Mouse (Mus musculus) hindbrain, postnatal 0 days (tissue): Measurements from ENCODE around the gene Afmid. TPM values are rescaled to one million over a fixed set of nuclear protein-coding genes. Genes with fewer than 3 reads are reported as not detected.
"Not testable (repeated sequence)": the region's sequence is repeated elsewhere in the genome, so short reads cannot be mapped to it uniquely, and the experiment has no call there.

Experiments used
- ATAC-seq: fragments of 200-750 bp; cut with Nextera tagmentation; 2 replicates; pipeline ENCODE4 v1.8.0; 2017; ENCODE audit warnings: mild to moderate bottlenecking, moderate TSS enrichment, moderate library complexity
- DNase-seq: peaks from one replicate; pipeline ENCODE4 v3.0.0-alpha.2; 2015; ENCODE audit warnings: low spot score
- H3K27ac ChIP-seq: fragments of 300-500 bp; sonication (generic); 2 replicates; pipeline ENCODE4 v1.5.1; 2014; ENCODE audit warnings: mild to moderate bottlenecking
- H3K27me3 ChIP-seq: fragments of 300-500 bp; sonication (generic); 2 replicates; pipeline ENCODE4 v1.6.1; 2014; ENCODE audit warnings: low read length, mixed read lengths; ENCODE audit not compliant: insufficient read depth
- H3K36me3 ChIP-seq: fragments of 300-500 bp; sonication (generic); 2 replicates; pipeline ENCODE4 v1.6.1; 2014; ENCODE audit warnings: low read length, mixed read lengths; ENCODE audit not compliant: insufficient read depth
- H3K4me1 ChIP-seq: fragments of 300-500 bp; sonication (generic); 2 replicates; pipeline ENCODE4 v1.6.1; 2014; ENCODE audit warnings: antibody characterized with exemption, low read length, mixed read lengths; ENCODE audit not compliant: insufficient read depth
- H3K4me2 ChIP-seq: fragments of 300-500 bp; sonication (generic); 2 replicates; pipeline ENCODE4 v1.6.1; 2014; ENCODE audit warnings: low read depth, mild to moderate bottlenecking, low read length, moderate library complexity, mixed read lengths
- H3K4me3 ChIP-seq: fragments of 300-500 bp; sonication (generic); 2 replicates; pipeline ENCODE4 v1.5.1; 2014; ENCODE audit warnings: low read length
- H3K9ac ChIP-seq: fragments of 300-500 bp; sonication (generic); replicated peaks from 2 replicates; pipeline ENCODE4 v1.6.1; 2014; ENCODE audit warnings: mild to moderate bottlenecking, low read length, moderate library complexity, mixed read lengths
- H3K9me3 ChIP-seq: fragments of 300-500 bp; sonication (generic); 2 replicates; pipeline ENCODE4 v1.6.1; 2016; ENCODE audit warnings: low read length, mixed read lengths
- CTCF ChIP-seq: IDR thresholded peaks from 2 replicates; pipeline ENCODE4 v1.5.1; 2016; ENCODE audit warnings: antibody characterized with exemption, control low read depth, low read depth
- WGBS: fragments of 180-500 bp; shearing (Covaris S2); extraction: QIAGEN DNeasy Blood & Tissue Kit; methylation state at CpG from one replicate; pipeline ENCODE4 v1.1.7; 2014; 5-methylcytosine and 5-hydroxymethylcytosine counted together
- polyA plus RNA-seq: library from polyadenylated mRNA; unstranded; fragments of >200 nt; fragmentation: Nextera tagmentation; extraction: Ambion mirVana; gene quantifications from 2 replicates; pipeline ENCODE4 v1.2.1, GENCODE M21; 2015
- total RNA-seq: library from RNA; depleted of rRNA; stranded (reverse); fragments of >200 nt; gene quantifications from 2 replicates; pipeline ENCODE4 v1.2.3, GENCODE M21; 2014

The Afmid gene
- total and polyA plus RNA-seq, 2 experiments from 2014 or later, result 4.8 to 7.9 TPM

DNA sequence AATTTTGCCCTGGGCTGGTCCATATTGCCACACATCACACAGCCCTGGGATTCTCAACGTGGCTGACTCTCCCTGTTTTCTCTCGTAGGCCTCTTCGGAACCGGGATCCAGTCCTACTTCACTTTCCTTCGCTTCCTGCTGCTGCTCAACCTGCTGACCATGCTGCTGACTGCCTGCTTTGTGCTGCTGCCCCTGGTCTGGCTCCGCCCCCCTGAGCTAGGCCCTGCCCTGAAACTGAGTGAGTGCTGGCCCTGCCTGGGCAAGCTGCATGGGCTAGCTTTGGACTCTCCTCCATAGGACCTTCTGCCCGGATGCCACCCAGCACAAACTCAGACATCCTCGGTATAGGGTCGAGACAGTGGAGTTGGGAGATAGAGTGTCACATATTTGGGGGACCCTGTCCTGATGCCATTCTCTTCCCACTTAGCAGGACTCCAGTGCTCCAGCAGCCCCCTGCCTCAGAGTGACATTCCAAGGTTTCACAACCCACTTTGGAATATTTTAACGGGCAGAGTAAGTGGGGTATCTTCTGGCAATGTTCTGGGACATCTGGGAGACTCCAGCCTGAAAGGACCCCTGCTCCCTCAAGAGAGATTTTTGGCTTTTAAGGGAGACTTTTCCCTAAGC is 41.9 kb upstream of the Afmid start:
- H3K4me2 ChIP-seq, result peak overlapping the region; percentile 53
- TF ChIP-seq CTCF, result no peak
- peak overlapping the region; percentile 19; the same call in 1 of the 2 replicates for H3K4me3 ChIP-seq
- H3K4me1 ChIP-seq, result peaks cover 17% of the 10 kb centered on the region
- no peaks in the 10 kb centered on the region for H3K36me3 ChIP-seq
- peak overlapping the region; percentile 28; the same call in 1 of the 2 replicates for H3K9ac ChIP-seq
- 41% methylated on average over 10 of the region's 10 CpGs for WGBS
- H3K27me3 ChIP-seq, result peaks cover 4% of the 10 kb centered on the region; the same call in 1 of the 2 replicates
- no peak for DNase-seq
- H3K27ac ChIP-seq, result no peak overlapping the region
- H3K9me3 ChIP-seq, result no peaks in the 10 kb centered on the region
- ATAC-seq, result no peak

DNA sequence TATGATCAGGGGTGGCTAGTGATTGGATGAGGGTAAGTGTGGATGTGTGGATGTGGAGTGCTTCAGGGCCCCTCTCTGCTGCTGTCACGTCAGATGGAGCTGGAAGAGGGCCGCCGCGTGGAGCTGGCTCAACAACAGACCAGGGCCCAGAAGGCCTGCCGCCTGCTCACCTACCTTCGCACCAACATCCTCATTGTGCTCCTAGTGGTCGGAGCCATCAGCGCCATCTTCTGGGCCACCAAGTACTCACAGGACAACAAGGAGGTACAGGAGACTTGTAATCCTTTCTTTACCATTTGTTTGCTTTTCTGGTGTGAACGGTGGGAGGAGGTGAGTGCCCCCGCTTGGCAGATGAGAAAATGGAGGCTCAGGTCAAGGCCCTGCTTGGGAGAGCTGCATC is 39.4 kb upstream of the Afmid start:
- WGBS, result 10% methylated on average over 10 of the region's 10 CpGs
- peaks cover 4% of the 10 kb centered on the region; the same call in 1 of the 2 replicates for H3K27me3 ChIP-seq

DNA sequence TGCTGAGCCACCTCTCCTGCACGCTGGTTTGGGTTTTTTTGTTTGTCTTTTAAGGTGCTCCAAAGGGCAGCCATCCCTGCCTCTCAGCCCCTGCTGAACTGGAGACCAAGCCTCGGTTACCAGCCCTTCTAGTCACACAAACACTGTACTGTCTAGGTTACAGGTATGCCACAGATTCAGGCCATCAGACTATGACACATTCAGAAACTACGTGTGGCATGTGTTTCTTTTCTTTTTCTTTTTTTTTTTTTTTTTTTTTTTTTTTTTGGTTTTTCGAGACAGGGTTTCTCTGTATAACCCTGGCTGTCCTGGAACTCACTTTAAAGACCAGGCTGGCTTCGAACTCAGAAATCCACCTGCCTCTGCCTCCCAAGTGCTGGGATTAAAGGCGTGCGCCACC is 37.2 kb upstream of the Afmid start:
- not testable (repeated sequence) for DNase-seq, H3K36me3 ChIP-seq, H3K27ac ChIP-seq, ATAC-seq, H3K9ac ChIP-seq, H3K27me3 ChIP-seq, H3K4me2 ChIP-seq, H3K4me3 ChIP-seq, H3K9me3 ChIP-seq, H3K4me1 ChIP-seq
- 85% methylated on average over 7 of the region's 7 CpGs for WGBS

More for the DNA sequence above, 39.4 kb upstream of the Afmid start:
- DNase-seq (peak; percentile 67), ATAC-seq (no peak)
- no peak overlapping the region for H3K4me3 ChIP-seq
- no peaks in the 10 kb centered on the region for H3K9me3 ChIP-seq
- no peaks in the 10 kb centered on the region for H3K36me3 ChIP-seq
- H3K9ac ChIP-seq, result no peak overlapping the region
- peaks cover 4% of the 10 kb centered on the region; the same call in 1 of the 2 replicates for H3K4me1 ChIP-seq
- H3K27ac ChIP-seq, result no peak overlapping the region
- H3K4me2 ChIP-seq, result no peak overlapping the region
- peak; percentile 75 for TF ChIP-seq CTCF

DNA sequence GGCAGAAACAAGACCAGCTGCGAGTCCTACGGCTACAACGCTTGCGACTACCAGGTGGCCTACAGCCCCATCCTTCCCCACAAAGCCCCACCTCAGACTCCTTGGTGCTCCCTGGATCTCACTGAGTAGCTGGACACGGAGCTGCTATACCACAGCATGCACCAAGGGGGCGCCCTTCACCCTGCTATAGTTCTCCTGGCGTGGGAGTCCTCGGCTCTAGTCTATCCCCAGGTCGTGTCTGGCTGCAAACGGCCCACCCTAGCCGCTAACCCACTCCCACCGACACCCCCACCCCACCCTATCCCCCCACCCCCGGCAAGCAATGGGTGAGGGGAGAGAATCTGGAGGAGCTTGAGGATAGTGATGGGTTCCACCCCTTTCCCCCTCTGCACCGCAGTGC is 35.4 kb upstream of the Afmid start:
- ATAC-seq, result peak; percentile 48; the same call in 1 of the 2 replicates
- H3K4me2 ChIP-seq, result 0 out of 2 replicates have a peak overlapping the region, but pooled peaks have one; percentile 21
- H3K27ac ChIP-seq, result no peak overlapping the region
- no peaks in the 10 kb centered on the region for H3K9me3 ChIP-seq
- DNase-seq, result peak; percentile 73
- no peak overlapping the region for H3K9ac ChIP-seq
- peak; percentile 80 for TF ChIP-seq CTCF
- no peaks in the 10 kb centered on the region for H3K36me3 ChIP-seq
- WGBS, result 3% methylated on average over 14 of the region's 14 CpGs
- H3K4me1 ChIP-seq, result no peaks in the 10 kb centered on the region
- no peaks in the 10 kb centered on the region; the same call in 1 of the 2 replicates for H3K27me3 ChIP-seq
- no peak overlapping the region for H3K4me3 ChIP-seq

DNA sequence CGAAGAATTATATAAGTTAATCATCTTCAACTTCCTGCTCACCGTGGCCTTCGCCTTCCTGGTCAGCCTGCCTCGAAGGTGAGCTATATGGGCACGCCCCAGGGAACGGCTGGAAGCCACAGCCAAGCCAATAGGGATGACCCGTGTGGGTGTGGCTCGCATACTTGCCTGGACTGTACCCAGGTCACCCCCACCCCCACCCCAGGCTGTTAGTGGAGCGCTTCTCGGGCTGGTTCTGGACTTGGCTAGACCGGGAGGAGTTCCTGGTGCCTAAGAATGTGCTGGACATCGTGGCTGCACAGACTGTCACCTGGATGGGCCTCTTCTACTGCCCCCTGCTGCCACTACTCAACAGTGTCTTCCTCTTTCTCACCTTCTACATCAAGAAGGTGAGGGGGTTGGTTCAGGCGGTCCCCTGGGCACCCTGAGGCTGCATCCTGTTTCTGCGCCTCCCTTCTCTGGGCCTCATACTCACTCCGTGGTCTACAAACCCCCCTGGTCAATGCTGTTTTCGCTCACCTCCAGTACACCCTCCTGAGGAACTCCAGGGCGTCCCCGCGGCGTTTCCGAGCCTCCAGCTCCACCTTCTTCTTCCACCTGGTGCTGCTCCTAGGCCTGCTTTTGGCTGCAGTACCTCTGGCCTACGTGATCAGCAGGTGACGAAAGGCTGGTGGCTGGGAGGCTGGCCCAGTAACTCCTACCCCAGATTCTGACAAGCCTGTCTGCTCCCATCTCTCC is 34.9 kb upstream of the Afmid start:
- ATAC-seq, result no peak
- H3K27ac ChIP-seq, result no peak overlapping the region
- no peak overlapping the region for H3K4me3 ChIP-seq
- H3K27me3 ChIP-seq, result no peaks in the 10 kb centered on the region; the same call in 1 of the 2 replicates
- TF ChIP-seq CTCF, result no peak
- no peaks in the 10 kb centered on the region for H3K36me3 ChIP-seq
- 37% methylated on average over 23 of the region's 23 CpGs for WGBS
- H3K9ac ChIP-seq, result no peak overlapping the region
- H3K4me1 ChIP-seq, result no peaks in the 10 kb centered on the region
- no peak for DNase-seq
- H3K9me3 ChIP-seq, result no peaks in the 10 kb centered on the region
- H3K4me2 ChIP-seq, result 0 out of 2 replicates have a peak overlapping the region, but pooled peaks have one; percentile 21

DNA sequence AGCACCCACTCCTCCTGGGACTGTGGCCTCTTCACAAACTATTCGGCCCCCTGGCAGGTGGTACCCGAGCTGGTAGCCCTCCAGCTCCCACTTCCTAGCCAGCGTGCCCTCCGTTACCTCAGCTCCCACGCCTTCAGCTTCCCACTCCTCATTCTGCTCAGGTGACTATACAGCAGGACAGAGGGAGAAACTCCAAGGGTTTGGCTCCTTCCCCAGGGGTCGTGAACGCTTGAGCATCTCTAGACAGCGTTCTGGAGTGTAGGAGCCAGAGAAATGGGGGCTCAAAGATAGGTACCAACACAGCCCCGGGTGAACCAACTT is 34.3 kb upstream of the Afmid start:
- H3K4me3 ChIP-seq, result no peak overlapping the region
- DNase-seq, result no peak
- H3K9me3 ChIP-seq, result no peaks in the 10 kb centered on the region
- no peak overlapping the region for H3K27ac ChIP-seq
- WGBS, result 86% methylated on average over 9 of the region's 9 CpGs
- no peaks in the 10 kb centered on the region; the same call in 1 of the 2 replicates for H3K27me3 ChIP-seq
- H3K36me3 ChIP-seq, result no peaks in the 10 kb centered on the region
- no peak overlapping the region for H3K4me2 ChIP-seq
- no peak overlapping the region for H3K9ac ChIP-seq
- ATAC-seq, result no peak
- H3K4me1 ChIP-seq, result no peaks in the 10 kb centered on the region
- TF ChIP-seq CTCF, result no peak
